Mouse (Mus musculus) c-Kit-negative CD71-positive TER-119-positive erythroid progenitor cells, embryonic 14.5 days (primary cell): Measurements from ENCODE around the gene Lrrc74a.

Experiments
- DNase-seq: peaks from one replicate; pipeline ENCODE4 v3.0.0-alpha.2; 2013; ENCODE audit warnings: low read depth, low spot score

Gene Lrrc74a

DNA sequence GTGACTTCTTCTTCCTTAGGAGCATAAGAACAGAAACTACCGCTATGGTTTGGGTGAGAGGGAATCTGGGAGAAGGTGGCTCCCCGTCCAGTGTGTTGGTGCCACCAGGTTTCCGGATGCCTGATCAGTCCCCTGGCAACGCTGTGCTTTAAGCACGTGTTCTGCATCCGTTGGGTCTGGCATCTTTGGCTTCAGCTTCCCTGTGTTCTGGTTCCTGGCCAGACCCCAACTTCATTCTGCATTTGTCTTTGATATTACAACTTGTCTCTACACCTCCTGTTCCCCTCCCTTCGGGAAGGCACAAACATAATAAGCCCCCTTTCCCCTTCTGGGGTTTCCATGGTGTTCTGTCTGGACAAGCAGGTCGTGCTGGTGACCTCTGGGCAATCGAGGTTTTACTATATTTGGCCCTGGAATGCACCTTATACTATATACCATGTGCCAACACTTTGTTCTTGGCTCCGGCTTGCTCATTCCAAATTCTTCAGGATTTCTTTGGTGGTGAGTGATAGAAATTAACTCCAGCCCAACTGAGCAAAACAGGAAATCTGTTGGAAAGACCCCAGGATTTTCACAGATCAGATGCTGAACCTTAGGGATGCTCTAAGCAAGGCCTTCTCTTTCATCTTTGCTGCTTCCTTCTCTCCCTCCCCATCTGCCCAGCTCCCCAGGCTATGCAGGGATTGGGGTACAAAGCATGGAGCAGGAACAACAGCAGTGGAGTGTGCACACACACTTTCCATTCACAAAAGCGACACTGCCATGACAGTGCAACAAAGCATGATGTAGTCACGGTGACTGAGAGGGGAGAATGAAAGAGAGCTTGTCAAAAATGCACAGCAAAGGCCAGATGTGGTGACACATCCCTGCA is 52.2 kb downstream of the Lrrc74a start:
- DNase-seq, result no peak

DNA sequence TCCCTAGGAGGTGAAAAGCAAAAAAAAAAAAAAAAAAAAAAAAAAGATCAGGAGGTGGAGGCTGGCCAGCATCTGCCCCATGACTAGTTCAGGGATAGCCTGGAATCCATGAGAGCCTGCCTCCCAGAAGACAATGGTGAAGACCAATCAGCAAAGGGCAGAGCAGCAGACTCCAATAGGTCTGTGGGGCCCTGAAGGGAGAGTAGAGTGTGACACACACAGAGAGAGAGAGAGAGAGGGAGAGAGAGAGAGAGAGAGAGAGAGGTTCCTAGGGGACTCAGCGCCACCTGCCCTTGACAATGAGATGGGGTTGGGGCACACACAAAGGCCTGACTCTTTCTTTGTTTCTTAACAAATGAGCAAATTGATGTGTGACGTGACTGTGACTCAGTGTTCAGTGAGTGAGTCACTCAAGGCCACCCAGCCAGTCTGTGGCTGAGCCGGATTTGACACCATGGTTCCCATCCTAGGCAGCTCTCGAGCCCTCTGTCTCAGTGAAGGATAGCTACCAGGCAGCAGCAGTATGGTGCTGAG is 52.9 kb downstream of the Lrrc74a start:
- no peak for DNase-seq

DNA sequence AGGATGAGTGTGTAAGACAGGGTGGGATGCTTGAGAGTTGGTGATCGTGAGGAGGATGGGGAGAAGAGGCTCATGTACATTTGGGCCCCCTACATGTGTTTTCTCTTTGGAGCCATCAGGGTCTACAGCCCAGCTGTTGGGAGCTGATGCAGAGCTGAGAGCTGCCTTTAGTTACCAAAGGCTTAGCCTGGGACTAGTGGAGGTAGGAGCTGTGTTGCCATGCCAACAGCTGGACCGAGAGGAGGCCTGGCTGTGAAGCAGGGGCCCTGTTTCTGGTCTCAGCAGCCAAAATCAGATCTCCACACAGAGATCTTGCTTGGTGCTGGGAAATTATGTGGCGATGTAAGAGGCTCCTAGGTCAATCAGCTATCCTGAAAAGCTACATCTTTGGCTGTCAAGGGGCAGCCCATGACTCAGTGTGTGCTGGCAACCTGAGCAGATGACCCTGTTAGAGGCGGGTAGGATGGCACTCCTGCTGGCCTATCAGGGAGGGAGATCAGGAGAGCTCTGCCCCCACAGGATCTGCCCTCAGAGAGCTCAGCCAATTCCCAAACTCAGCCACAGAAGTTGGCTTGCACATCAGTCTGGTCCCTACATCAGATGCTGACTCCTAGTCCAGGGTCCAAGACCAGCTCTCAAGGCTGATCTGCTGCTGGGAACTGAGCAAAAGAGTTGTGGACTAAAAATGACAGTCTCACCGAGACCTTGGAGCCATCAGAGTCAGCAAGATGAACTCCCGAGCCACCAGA is 56.1 kb downstream of the Lrrc74a start:
- DNase-seq, result no peak

DNA sequence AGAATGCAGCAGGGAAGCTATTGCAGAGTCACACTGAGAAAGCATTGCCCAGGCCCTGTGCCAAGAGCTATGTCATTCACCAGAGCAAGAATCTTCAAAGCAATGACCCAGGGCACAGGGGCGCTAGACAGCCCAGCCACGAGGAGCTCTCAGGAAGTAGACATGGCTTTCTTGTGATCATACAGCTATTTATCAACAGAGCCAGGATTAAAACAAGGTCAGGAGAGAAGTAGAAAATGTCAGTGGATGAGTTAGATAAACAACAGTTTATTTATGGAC is 56.6 kb downstream of the Lrrc74a start:
- DNase-seq, result no peak

DNA sequence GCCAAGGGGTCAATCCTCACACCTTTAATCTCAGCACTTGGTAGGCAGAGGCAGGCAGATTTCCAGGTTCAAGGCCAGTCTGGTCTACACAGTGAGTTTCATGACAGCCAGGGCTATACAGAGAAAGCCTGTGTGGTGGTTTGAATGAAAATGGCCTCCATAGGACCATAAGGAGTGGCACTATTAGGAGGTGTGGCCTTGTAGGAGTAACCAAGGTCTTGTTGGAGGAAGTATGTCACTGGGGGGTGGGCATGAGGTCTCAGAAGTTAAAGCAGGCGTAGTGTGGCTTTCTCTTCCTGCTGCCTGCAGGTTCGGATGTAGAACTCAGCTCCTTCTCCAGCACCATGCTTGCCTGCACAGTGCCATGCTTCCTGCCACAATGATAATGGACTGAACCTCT is 57.8 kb downstream of the Lrrc74a start:
- no peak for DNase-seq

DNA sequence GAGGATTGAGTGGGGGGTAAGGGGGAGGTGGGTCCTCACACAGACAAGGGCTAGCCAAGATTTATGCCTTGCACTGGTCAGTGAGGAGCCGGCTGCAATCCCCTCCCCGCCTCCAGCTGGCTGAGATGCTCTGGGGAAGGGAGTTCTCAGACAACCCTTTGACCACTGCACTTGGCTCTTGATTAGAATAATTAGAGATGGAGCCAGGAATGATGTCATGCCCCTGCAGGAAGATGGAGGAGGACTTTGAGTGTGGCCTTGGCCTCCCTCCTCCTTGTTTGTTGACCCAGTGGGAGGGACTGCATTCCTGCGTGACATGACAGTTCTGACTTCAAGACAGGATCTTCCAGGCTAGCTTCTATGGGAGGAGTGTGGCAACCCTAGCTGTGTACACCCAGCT is 59.7 kb downstream of the Lrrc74a start:
- no peak for DNase-seq

DNA sequence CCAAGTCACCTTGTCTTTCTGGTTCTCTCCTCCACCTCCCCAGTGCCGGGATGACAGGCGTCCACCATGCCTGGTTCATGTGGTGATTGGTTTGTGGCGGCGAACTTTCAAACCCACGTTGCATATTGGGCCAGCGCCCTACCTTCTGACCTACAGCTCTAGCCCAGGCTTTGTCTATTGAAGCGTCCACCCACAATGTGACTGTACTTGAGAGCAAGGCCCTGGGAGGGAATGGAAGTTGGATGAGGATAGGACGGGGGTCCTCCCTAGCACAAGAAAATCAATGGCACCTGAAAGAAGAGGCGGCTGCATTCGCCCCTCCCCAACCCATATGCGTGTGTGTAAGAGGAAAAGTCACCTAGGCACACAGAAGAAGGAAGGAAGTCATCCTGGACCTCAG is 60.2 kb downstream of the Lrrc74a start:
- no peak for DNase-seq

DNA sequence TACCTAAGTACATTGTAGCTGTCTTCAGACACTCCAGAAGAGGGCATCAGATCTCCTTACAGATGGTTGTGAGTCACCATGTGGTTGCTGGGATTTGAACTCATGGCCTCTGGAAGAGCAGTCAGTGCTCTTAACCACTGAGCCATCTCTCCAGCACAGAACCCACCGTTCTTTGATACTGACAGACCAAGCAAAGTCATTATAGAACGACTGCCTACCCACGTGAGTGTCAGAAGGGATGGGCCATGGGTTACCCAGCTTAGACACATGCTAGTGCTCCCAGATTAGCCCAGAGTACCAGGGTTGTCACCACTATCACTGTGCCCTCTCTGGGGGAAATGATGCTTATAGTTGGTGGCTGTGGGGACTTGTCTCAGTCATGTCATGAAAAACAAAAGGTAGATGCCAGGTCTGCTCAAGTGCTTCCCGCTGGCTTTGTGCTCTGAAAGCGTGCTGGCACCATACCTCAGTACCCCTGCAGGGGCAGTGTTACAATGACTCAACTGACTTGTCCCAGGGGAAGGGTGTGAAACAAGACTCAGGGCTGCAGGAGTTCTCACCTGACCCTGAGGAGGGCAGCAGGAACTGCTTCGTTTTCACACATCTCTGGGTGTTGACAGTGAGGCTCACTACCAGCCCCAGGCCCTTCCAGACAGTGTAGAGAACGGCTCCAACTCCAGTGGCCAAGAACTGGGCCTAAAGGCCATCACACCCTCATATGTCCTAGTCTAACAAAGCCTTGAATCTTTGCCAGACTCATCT is 61.1 kb downstream of the Lrrc74a start:
- no peak for DNase-seq

DNA sequence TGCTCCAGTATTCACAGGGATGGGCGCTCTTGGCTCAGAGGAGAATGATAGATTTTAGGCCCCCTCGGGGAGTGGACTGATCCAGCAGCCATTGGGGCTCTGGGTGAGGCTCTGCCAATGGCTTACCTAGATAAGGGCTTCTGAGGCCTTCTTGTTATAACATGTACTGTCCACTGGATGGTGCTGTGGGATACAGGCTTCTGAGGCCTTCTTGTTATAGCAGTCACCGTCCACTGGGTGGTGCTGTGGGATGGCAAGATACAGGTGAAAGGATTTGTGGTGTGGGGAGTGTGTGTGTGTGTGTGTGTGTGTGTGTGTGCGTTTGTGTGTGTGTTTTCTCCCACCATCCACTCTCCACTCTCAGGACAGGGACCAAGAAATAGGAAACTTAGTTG is 61.7 kb downstream of the Lrrc74a start:
- peak; percentile 79 for DNase-seq

DNA sequence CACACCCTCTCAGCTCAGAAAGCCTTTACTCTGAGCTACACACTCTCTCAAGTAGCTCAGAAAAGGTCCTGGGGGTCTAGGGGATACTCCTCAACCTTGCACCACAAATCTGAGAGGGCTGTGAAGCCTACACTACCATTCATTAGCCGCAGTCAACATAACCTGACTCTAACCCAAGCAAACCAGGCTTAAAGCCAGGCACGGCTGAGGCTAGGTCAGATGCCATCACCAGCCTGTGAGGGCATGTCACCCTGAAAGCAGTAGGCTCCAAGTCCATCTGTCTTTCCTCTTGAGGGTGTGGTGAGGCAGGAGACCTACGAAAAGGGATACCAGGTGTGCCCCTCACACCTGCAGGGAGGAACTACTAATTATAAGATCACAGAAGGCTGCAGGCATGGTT is 62.2 kb downstream of the Lrrc74a start:
- DNase-seq, result no peak

DNA sequence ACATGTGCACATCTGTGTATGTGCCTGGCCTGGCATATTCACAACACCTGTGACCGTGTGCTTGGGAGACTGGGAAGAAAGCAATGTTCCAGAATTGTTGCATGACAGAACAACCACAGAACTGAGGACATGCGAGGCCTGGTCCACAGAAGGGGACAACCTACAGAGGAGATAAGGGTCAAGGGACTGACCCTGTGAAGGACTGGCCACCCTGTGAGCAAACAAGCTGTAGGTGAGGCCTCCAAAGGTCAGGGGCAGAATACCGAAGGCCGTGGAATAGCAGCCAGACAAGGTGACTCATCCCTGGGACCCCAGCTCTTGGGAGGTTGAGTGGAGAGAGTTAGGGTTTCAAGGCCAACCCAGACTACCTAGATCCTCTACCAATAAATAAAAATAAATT is 63.6 kb downstream of the Lrrc74a start:
- no peak for DNase-seq

DNA sequence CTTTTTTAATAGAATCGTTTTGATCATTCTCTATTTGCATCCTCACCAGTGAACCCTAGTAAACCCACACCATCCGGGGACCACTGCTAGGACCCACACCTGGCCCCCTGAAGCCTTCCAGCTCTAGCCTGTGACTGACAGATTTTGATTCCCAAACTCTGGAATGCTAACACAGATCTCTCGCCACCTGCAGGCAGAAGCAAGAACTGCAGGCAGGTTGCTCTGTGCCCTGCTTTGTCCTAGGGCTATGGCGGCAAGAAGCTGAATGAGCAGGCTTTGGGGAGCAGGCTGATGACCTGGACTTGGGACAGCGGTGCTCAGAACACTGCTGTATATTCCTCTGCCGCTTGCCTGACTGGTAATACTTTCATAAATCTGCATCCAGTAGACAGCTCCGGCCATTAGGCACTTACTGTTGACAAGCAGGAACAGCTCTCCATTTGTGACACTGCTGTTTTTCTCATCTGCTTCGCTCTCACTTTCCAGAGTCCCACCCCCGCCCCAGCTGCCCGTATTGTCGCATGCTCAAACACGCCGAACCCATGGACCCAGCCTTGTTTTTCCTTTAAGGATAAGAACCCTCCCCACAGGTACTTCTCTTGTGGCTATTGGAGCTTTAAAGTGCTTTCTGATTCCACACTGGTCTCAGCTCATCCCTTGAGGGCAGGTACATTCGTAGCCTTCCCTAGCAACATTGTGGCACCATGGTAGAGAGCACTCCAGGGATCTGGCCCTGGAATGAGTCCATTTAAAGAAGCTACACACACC is 64.8 kb downstream of the Lrrc74a start:
- peak; percentile 46 for DNase-seq

DNA sequence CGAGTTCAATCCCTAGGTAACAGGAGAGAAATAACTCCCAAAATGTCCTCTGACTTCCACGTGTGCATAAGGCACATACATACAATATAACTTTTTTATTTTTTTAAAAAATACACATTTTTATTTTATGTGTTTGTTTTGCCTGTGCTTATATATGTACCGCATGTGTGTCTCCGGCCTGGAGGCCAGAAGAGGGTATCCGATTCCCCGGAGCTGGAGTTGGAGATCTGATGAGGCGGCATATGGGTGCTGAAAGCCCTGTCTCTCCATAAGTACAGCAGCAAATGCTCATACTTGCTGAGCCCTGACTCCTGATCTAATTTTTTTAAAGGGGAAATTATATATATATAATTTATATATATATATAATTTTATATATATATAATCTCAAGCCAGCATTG is 65.6 kb downstream of the Lrrc74a start:
- DNase-seq, result no peak

DNA sequence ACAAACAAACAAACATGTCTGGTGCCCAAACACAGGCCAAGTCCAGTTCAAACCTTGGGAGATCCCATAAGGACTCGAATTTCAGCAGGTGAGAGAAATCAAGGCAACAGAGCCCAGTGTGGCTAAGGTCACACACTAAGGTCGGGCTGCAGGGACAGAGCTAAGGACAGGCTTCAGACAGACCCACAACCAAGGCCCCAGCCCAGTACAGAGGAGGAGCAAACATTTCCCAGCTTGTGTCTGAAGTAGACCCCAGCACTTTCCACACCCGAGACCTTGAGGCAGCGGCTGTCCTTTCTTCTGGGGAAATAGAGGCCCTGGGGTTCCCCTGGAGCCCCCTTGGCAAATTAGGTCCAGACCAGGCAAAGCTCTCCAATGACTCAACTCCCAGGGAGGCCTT is 66.2 kb downstream of the Lrrc74a start:
- DNase-seq, result no peak

DNA sequence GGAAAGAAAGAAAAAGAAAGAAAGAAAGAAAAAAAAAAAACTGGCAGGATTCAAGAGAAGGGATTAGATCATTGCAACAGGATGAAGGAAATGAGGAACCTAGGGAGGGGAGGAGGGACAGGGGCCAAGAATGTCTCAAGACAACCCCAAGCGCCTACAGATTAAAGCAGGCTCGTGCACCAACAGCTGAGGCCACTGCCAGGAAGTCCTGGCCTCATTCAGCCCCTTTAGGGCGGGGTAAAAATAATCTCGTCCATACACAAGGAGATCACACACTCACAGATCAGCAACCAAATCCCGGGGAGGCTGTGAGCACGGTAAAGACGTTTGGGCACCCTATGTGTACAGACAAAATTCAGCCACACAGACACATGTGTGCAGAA is 66.6 kb downstream of the Lrrc74a start:
- DNase-seq, result no peak

DNA sequence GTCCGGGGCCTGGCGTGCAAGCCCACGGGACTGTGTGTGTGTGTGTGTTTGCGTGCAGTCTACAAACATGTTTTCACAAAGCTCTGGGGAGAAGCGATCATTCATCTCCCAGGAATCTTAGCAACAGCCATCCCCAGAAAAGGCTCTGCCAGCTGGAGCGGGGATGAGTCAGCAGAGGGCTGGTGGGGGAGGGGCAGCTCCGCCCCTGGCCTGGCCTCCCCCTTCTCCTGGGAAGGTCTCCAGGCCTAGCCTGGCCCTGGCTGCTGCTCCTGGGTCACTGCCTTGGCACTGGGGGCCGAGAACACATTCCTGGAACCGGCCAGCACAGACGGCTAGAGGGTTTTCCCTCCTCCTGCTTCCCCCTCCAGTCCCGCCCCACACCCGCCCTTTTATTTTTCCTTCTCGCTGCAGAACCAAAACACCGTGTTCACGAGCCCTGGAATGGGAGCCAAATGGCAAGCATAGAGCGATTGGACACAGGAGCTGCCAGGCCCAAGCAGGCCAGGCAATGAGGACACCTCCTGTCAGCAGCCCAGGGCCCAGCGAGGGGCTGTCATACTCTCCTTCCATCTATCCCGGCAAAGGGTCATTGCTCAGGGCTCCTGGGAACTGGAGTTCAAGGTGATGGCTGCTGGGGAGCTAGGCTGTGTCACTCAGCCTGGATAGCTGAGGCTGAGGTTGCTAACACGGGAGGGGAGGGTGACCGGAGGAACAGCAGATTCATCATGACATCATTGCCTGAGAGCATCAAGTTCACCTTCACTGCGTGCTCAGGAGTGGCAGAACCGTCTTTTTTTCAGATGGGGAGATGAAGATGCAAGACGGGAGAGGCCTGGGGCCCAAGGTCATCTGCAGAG is 67.2 kb downstream of the Lrrc74a start:
- no peak for DNase-seq

DNA sequence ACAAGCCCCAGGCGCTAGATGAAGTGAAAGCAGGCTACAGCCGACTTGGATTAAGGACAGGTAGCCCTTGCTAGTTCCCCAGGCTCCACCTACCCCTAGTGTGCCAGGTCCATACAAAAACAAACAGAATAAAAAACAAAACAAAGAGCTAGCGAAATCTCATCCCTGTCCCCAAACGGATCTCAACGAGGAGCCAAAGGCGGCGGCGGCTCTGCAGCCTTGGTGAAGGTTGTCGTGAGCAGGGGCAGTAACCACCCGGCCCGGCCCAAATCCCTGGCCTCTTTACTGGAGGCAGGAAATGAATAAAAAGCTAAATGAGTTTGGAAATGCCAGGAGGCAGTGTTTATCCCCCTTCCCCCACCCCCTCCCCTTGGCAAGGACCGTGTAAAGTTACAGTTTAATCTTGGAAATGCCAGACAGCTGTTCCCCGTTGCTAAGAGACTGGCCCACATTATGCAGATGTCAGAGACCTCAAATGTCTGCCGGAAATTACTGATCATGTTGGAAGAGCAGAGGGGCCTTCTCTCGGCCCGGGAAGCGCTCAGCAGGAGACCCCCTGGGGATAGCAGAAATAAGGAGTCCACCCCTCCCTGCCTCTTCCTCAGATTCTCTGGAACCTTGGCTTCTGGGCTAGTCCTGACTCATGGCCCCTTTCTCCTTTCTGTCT is 68.0 kb downstream of the Lrrc74a start:
- DNase-seq, result no peak

DNA sequence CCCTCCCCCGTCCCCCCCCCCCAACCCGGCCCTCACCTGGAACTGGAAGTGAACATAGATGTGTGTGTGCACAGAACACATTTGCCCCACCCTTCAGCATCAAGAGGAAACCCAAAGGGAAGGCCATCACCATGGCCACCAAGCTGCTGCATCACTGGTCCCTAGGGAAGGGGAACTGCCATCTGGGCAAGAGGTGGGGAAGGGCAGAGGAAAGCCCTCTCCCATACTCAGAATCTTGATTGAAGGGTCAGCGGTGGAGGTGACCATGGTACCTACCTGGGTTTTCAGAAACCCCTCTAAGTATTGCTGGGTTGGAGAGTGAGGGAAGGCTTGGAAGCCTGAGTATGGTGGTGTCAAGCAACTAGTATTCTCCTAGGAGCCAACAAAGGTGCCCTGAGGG is 68.7 kb downstream of the Lrrc74a start:
- DNase-seq, result no peak

DNA sequence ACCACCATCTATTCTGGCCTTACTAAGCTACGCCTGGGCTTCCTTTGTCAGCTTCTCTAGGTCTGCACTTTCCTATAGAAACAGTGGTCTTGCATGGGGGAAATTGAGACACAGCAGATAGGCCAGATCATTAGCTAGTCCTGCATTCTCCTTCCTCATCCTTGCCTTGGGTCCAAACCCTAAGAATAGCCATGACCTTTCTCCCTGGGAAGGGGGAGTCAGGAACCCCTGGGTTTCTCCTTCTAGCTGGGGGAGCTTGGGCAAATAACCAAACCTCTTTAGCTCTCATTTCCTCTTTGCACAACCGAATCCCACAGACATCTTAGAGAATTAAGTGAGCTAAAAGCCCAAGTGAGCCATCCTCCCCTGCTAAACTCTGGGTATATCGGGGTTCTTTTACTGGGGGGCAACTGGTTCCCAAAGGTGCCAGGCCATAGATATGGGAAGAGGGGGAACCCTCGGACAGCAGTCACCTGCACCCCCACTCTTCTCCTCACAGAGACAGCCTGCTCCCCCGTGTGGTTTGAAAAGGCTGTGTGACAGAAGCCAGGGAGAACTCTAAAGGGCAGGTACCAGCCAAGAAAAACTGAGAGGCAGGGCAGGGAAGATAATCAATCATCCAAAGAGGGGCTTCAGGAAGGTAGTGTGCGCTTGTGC is 69.6 kb downstream of the Lrrc74a start:
- DNase-seq, result no peak

DNA sequence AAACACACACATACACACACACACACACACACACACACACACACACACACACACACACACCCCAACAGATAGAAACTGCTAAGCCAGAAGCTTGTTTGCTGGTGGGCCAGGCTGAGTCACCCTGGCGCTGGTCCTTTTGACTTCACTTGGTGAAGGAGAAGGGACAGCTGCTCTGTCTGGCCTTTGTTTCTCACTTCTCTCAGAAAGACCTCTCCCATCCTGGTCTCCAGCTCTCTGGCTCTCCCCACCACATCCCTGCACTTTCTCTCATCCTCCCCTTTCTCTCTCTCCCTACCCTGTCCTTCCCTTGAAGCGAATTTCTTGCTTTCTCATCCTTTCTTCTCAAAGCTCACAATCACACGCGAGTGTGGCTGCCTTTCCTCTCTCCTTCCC is 70.1 kb downstream of the Lrrc74a start:
- no peak for DNase-seq
